Mouse (Mus musculus): ENCODE measurements around the gene Grk2. TPM values are rescaled to one million over a fixed set of nuclear protein-coding genes. Genes with fewer than 3 reads are reported as not detected.
"Not testable (repeated sequence)": the region's sequence is repeated elsewhere in the genome, so short reads cannot be mapped to it uniquely, and the experiment has no call there.

Gene Grk2
- total and polyA plus RNA-seq, 2 experiments, result 11.3 to 30.3 TPM

DNA sequence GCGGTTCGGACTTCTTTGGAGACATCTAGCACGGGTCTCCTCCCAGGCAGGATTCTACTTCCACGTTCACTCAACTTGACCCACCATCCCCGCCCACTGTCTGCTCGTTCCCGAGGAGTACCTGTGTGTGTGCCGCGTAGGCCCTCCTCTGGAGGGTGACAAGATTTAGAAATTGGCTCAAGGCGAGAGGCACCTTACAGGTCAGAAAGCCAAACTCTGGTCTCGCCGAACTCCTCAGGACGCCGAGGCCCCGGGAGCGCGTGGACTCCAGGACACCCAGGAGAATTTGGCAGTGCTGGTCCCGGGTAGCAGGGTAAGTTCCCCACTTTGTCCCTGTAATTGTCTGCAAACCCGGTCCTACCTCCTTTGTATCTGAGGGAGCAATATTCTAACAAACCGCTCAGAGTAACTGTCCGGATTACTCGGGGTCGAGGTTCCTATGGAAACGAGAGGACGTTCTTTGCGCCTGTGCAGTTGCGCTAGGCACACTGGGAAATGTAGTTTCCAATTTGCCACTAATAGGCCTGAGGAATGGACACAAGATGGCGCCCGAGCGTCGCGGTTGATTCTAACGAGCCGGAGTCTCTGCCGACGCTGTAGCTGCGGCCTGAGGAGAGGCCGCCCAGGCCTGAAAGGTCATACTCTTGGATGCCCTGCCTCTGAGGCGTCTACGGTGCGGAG lies 48.7 kb downstream of the Grk2 start:
- Histone ChIP-seq H3K4me1 (ENCODE audit: control insufficient read depth, insufficient read depth, low read length) (no peaks in the 10 kb centered on the region), H3K36me3 (ENCODE audit: control insufficient read depth, insufficient read depth, low read length) (no peaks in the 10 kb centered on the region), H3K27ac (replicated peaks; ENCODE audit: insufficient read depth, low read depth, low read length) (no peak overlapping the region), H3K9ac (ENCODE audit: low read depth, low read length) (peak overlapping the region; percentile 50), H3K27me3 (ENCODE audit: control insufficient read depth, insufficient read depth, low read length) (no peaks in the 10 kb centered on the region), H3K4me3 (ENCODE audit: insufficient read depth, low read depth, low read length) (peak overlapping the region; percentile 67), H3K79me2 (ENCODE audit: control insufficient read depth, insufficient read depth, low read length) (no peaks in the 10 kb centered on the region)
- peak; percentile 84 for DNase-seq (ENCODE audit: extremely low read depth, low read depth, low spot score)
- WGBS, result 2% methylated on average over 41 of the region's 41 CpGs
- peak; percentile 95 for TF ChIP-seq CTCF (IDR thresholded peaks at IDR 0.05; ENCODE audit: low read depth, low read length)
- no peak for TF ChIP-seq POLR2A (IDR thresholded peaks at IDR 0.05; ENCODE audit: extremely low read depth, insufficient read depth, low read length)

DNA sequence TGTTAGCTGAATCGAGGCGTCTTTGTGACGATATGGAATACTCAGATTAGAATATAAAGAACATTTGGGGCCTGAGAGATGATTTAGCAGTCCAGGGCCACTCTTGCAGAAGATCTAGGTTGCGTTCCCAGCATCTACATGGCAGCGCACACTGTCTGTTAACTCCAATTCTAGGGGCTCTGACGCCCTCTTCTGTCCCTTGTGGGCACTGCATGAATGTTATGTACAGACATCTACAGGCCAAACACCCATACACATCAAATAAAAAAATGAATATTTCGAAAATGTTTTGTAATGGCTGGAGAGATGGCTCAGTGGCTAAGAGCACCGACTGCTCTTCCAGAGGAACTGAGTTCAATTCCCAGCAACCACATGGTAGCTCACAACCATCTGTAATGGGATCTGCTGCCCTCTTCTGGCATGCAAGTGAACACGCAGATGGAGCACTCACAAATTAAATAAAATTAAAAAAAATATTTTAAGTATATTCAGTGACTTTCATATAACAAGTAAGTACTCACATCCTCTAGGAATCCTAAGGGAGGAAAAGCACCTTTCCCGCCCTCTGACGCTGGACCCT lies 50.3 kb downstream of the Grk2 start:
- Histone ChIP-seq H3K9ac (ENCODE audit: low read depth, low read length) (no peak overlapping the region), H3K4me1 (ENCODE audit: control insufficient read depth, insufficient read depth, low read length) (no peaks in the 10 kb centered on the region), H3K27ac (replicated peaks; ENCODE audit: insufficient read depth, low read depth, low read length) (no peak overlapping the region), H3K36me3 (ENCODE audit: control insufficient read depth, insufficient read depth, low read length) (no peaks in the 10 kb centered on the region), H3K79me2 (ENCODE audit: control insufficient read depth, insufficient read depth, low read length) (no peaks in the 10 kb centered on the region), H3K27me3 (ENCODE audit: control insufficient read depth, insufficient read depth, low read length) (no peaks in the 10 kb centered on the region), H3K4me3 (ENCODE audit: insufficient read depth, low read depth, low read length) (no peak overlapping the region)
- DNase-seq (ENCODE audit: extremely low read depth, low read depth, low spot score), result no peak
- WGBS, result 87% methylated on average over 11 of the region's 11 CpGs
- TF ChIP-seq CTCF (IDR thresholded peaks at IDR 0.05; ENCODE audit: low read depth, low read length) (no peak; the same call in 1 of the 2 replicates), POLR2A (IDR thresholded peaks at IDR 0.05; ENCODE audit: extremely low read depth, insufficient read depth, low read length) (no peak)

DNA sequence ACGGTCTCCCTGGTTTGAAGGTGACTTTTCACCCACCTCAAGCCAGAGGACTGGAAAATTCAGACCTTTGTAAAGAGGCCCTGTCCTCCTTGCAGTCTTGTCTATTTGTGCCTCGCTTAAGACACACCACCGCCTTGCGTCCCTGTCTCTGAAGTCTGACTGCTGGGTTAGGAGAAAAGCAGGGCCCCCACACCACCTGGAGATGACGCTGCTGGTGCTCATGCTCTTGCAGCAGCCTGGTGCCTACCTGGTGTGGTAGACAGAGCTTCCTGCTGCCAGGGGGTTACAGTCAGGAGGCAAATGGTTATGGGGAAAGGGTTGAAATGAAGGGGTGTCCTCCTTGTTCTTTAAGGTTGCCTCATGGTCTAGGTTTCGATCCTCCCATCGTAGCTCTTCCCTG lies 51.8 kb downstream of the Grk2 start:
- Histone ChIP-seq H3K79me2 (ENCODE audit: control insufficient read depth, insufficient read depth, low read length) (no peaks in the 10 kb centered on the region), H3K9ac (ENCODE audit: low read depth, low read length) (no peak overlapping the region), H3K4me1 (ENCODE audit: control insufficient read depth, insufficient read depth, low read length) (no peaks in the 10 kb centered on the region), H3K27me3 (ENCODE audit: control insufficient read depth, insufficient read depth, low read length) (no peaks in the 10 kb centered on the region), H3K36me3 (ENCODE audit: control insufficient read depth, insufficient read depth, low read length) (no peaks in the 10 kb centered on the region), H3K27ac (replicated peaks; ENCODE audit: insufficient read depth, low read depth, low read length) (no peak overlapping the region), H3K4me3 (ENCODE audit: insufficient read depth, low read depth, low read length) (no peak overlapping the region)
- TF ChIP-seq CTCF (IDR thresholded peaks at IDR 0.05; ENCODE audit: low read depth, low read length) (no peak), POLR2A (IDR thresholded peaks at IDR 0.05; ENCODE audit: extremely low read depth, insufficient read depth, low read length) (no peak)
- no peak for DNase-seq (ENCODE audit: extremely low read depth, low read depth, low spot score)
- WGBS, result 95% methylated on average over 7 of the region's 7 CpGs

DNA sequence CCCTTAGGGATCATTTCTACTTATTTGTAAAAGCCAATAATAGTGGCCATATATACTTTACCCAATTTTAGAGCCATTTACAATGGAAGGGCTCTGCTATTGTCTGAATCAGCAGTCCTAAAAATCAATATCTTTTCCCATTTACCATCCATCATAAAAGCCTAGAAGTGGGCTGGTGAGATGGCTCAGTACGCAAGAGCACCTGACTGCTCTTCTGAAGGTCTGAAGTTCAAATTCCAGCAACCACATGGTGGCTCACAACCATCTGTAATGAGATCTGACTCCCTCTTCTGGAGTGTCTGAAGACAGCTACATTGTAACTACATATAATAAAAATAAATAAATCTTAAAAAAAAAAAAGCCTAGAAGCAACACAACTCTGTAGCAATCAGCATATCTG lies 57.3 kb downstream of the Grk2 start:
- not testable (repeated sequence) for H3K9ac ChIP-seq (ENCODE audit: low read depth, low read length); H3K4me1 ChIP-seq (ENCODE audit: control insufficient read depth, insufficient read depth, low read length); H3K27me3 ChIP-seq (ENCODE audit: control insufficient read depth, insufficient read depth, low read length); H3K36me3 ChIP-seq (ENCODE audit: control insufficient read depth, insufficient read depth, low read length); H3K4me3 ChIP-seq (ENCODE audit: insufficient read depth, low read depth, low read length); H3K27ac ChIP-seq (replicated peaks; ENCODE audit: insufficient read depth, low read depth, low read length); H3K79me2 ChIP-seq (ENCODE audit: control insufficient read depth, insufficient read depth, low read length); DNase-seq (ENCODE audit: extremely low read depth, low read depth, low spot score)
- 35% methylated on average over 1 of the region's 1 CpGs for WGBS

DNA sequence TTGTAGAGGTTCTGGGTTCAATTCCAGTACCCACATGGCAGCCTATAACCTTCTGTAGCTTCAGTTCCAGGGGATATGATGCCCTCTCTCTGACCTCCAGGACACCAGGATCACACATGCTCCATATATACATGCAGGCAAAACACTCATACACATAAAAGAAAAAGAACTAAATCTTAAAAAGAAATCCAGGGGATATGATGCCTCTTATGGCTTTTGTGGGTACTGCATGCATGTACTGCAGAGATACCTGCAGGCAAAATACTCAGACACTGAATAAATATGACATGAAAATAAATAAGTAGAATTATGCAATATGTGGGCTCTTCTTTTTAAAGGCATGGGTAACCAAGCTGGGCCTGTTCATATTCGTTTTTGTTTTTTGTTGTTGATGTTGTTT lies 59.0 kb downstream of the Grk2 start:
- Histone ChIP-seq H3K4me1 (ENCODE audit: control insufficient read depth, insufficient read depth, low read length) (no peaks in the 10 kb centered on the region), H3K27ac (replicated peaks; ENCODE audit: insufficient read depth, low read depth, low read length) (no peak overlapping the region), H3K4me3 (ENCODE audit: insufficient read depth, low read depth, low read length) (no peak overlapping the region), H3K9ac (ENCODE audit: low read depth, low read length) (no peak overlapping the region), H3K36me3 (ENCODE audit: control insufficient read depth, insufficient read depth, low read length) (no peaks in the 10 kb centered on the region), H3K79me2 (ENCODE audit: control insufficient read depth, insufficient read depth, low read length) (no peaks in the 10 kb centered on the region), H3K27me3 (ENCODE audit: control insufficient read depth, insufficient read depth, low read length) (no peaks in the 10 kb centered on the region)
- WGBS, result 58% methylated on average over 1 of the region's 1 CpGs
- DNase-seq (ENCODE audit: extremely low read depth, low read depth, low spot score), result no peak
- TF ChIP-seq POLR2A (IDR thresholded peaks at IDR 0.05; ENCODE audit: extremely low read depth, insufficient read depth, low read length), result no peak
- TF ChIP-seq CTCF (IDR thresholded peaks at IDR 0.05; ENCODE audit: low read depth, low read length), result no peak

DNA sequence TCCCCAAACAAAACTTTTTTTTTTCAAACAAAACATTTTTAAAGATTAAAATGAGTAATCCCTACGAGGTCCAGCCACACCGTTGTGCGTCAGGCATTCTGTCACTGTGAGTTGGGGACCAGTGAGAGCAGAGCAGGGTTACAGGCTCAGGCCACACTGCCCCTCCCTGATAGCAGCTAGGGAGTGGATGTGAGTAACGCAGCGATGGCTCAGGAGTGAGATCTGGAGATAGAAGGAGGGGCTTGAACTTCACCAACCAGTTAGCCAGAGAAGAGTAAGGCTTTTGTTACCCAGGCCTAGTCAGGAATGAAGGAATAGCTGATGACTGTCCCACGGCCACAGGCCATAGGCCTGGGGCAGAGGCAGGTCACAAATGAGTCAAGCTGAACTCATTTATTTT lies 61.2 kb downstream of the Grk2 start:
- 92% methylated on average over 6 of the region's 6 CpGs for WGBS
- no peak overlapping the region for H3K9ac ChIP-seq (ENCODE audit: low read depth, low read length)
- TF ChIP-seq POLR2A (IDR thresholded peaks at IDR 0.05; ENCODE audit: extremely low read depth, insufficient read depth, low read length), result no peak
- no peak for TF ChIP-seq CTCF (IDR thresholded peaks at IDR 0.05; ENCODE audit: low read depth, low read length)

More for the DNA sequence above, 61.2 kb downstream of the Grk2 start:
- no peak for DNase-seq (ENCODE audit: extremely low read depth, low read depth, low spot score)
- peaks cover 2% of the 10 kb centered on the region for H3K4me1 ChIP-seq (ENCODE audit: control insufficient read depth, insufficient read depth, low read length)
- no peak overlapping the region for H3K27ac ChIP-seq (replicated peaks; ENCODE audit: insufficient read depth, low read depth, low read length)
- no peaks in the 10 kb centered on the region for H3K27me3 ChIP-seq (ENCODE audit: control insufficient read depth, insufficient read depth, low read length)
- H3K36me3 ChIP-seq (ENCODE audit: control insufficient read depth, insufficient read depth, low read length), result no peaks in the 10 kb centered on the region
- no peaks in the 10 kb centered on the region for H3K79me2 ChIP-seq (ENCODE audit: control insufficient read depth, insufficient read depth, low read length)
- no peak overlapping the region for H3K4me3 ChIP-seq (ENCODE audit: insufficient read depth, low read depth, low read length)

All from liver, adult 2 months (tissue).